ENCODE assay signal across 24 mouse cellular contexts in the genomic region with DNA sequence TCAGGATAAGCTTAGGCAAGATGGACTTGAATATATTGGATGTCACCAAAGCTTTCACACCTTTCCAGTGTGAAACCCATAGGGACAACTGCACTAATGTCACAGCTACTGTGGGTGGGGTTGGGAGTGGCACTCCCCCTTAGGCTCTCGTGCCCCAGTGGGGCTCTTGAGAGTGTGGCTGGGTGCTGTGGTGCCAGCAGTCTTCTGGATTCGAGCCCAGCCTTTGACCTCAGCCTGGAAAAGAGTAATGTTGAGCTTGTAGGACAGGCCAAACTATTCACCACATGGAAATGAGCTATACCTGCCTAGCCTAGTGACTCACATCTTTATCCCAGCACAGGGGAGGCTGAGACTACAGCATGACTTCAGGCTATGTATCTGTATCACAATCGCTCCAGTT.
DNase-seq lines count a peak whose midpoint lies in the region.
"Had no signal": no experiment of that assay in that cellular context is flagged by ENCODE, and none has a peak within 500 bp of the region (broad histone marks: within the 10 kb centered on the region; RNA-seq: fewer than 3 reads in every experiment).

No protein-coding gene starts in this region.

- WGBS in heart, embryonic 10.5 days, result 90% methylated on average over 3 of the region's 3 CpGs

- no peaks in the 10 kb centered on the region for H3K9me3 ChIP-seq in heart, embryonic 10.5 days
- H3K9me3 ChIP-seq: embryonic facial prominence, embryonic 13.5 days; forebrain, embryonic 10.5 days; forebrain, embryonic 15.5 days; hindbrain, embryonic 12.5 days; limb, embryonic 12.5 days; liver, embryonic 15.5 days; midbrain, embryonic 10.5 days; midbrain, embryonic 15.5 days; neural tube, embryonic 15.5 days had no signal

- H3K27me3 ChIP-seq in heart, embryonic 10.5 days (ENCODE audit: insufficient read depth, poor library complexity, severe bottlenecking), result no peaks in the 10 kb centered on the region
- H3K27me3 ChIP-seq: embryonic facial prominence, embryonic 13.5 days; forebrain, embryonic 15.5 days; hindbrain, embryonic 12.5 days; limb, embryonic 12.5 days; liver, embryonic 15.5 days; midbrain, embryonic 15.5 days; neural tube, embryonic 15.5 days; Patski had no signal

- no peak overlapping the region for H3K27ac ChIP-seq in heart, embryonic 10.5 days
- H3K27ac ChIP-seq: embryonic facial prominence, embryonic 13.5 days; forebrain, embryonic 10.5 days; forebrain, embryonic 15.5 days; hindbrain, embryonic 12.5 days; left cerebral cortex, adult 2 months; limb, embryonic 12.5 days; liver, embryonic 15.5 days; midbrain, embryonic 10.5 days; midbrain, embryonic 15.5 days; neural tube, embryonic 15.5 days had no signal

- intact Hi-C loops in heart, postnatal 10 days (cut with DNase I), result no loop called here
- intact Hi-C loops in heart, postnatal 14 days (cut with DNase I), result no loop called here

- no peaks in the 10 kb centered on the region for H3K4me1 ChIP-seq in heart, embryonic 10.5 days
- H3K4me1 ChIP-seq: embryonic facial prominence, embryonic 13.5 days; forebrain, embryonic 10.5 days; hindbrain, embryonic 12.5 days; limb, embryonic 12.5 days; liver, embryonic 15.5 days; midbrain, embryonic 10.5 days; midbrain, embryonic 15.5 days; neural tube, embryonic 15.5 days had no signal

- H3K4me3 ChIP-seq in heart, embryonic 10.5 days, result no peak overlapping the region
- H3K4me3 ChIP-seq: embryonic facial prominence, embryonic 13.5 days; forebrain, embryonic 10.5 days; forebrain, embryonic 15.5 days; hindbrain, embryonic 12.5 days; left cerebral cortex, adult 2 months; limb, embryonic 12.5 days; liver, embryonic 15.5 days; midbrain, embryonic 10.5 days; midbrain, embryonic 15.5 days; neural tube, embryonic 15.5 days had no signal

- DNase-seq in adrenal gland, postnatal 14 days, result peak; percentile 58
- DNase-seq in adrenal gland, adult 8-10 months, result no peak
- DNase-seq in heart, postnatal 10 days, result peak; percentile 49 to 54
- no peak for DNase-seq in heart, embryonic 10.5 days (ENCODE audit: low spot score)
- peak; percentile 28 for DNase-seq in kidney, adult 9 months
- DNase-seq in kidney, adult 8-10 months, result no peak
- DNase-seq in heart, postnatal 14 days, result peak; percentile 22 to 46
- DNase-seq: cerebellum, adult 18-20 months; cerebellum, postnatal 10 days; gastrocnemius, postnatal 25 days; lung, embryonic 14.5 days; retina, postnatal 1 day; right cerebral cortex, postnatal 14 days had no signal

- H3K36me3 ChIP-seq in heart, embryonic 10.5 days, result peaks cover 66% of the 10 kb centered on the region

Comparison
In these comparisons a context has a peak if more than half of its experiments do, and no peak if none do; other contexts are left out.
1. DNase-seq: peak in adrenal gland, postnatal 14 days (single experiment), heart, postnatal 10 days (2 of 2), kidney, adult 9 months (single experiment) and heart, postnatal 14 days (2 of 2); none in adrenal gland, adult 8-10 months (single experiment), heart, embryonic 10.5 days (single experiment) and kidney, adult 8-10 months (0 of 2).